Mouse (Mus musculus): Measurements from ENCODE around the gene Slc6a12.

DNA sequence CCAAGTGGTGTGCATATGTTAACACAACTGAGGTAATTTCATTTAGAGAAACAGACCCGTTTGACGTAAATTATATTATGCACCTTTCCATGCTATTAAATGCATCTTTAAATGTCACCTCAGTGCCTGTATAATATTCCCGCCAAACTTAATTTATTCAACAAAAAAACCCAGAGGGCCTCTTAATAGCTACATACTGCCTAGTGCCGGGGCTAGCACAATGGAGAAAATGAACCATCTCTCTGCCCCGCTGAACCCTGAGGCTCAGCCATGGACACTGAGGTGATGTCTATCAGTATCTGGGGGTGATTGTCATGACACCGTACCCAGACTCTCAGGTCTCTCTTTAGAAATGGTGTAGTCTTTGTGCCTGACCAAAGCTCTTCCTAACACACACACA, 14.4 kb downstream of the Slc6a12 start:
- TF ChIP-seq CTCF (IDR thresholded peaks at IDR 0.05; ENCODE audit: borderline replicate concordance, insufficient read depth, low read length) (no peak), POLR2A (IDR thresholded peaks at IDR 0.05; ENCODE audit: low read depth, low read length) (no peak)

All from embryonic fibroblast, embryonic 13.5 days (primary cell).